Mouse (Mus musculus): ENCODE results near the gene Scn4a. TPM values are rescaled to one million over a fixed set of nuclear protein-coding genes. Genes with fewer than 3 reads are reported as not detected.

Gene Scn4a
- polyA plus RNA-seq, 1 experiment from 2014 or later = 0.03 TPM

GRCm38 (mm10) chr11:106383051-106383790, 30.1 kb upstream of the Scn4a start:
- peak overlapping the region; percentile 54; the same call in 1 of the 2 replicates for H3K27ac ChIP-seq
- no peak overlapping the region for H3K4me3 ChIP-seq (replicated peaks)
- WGBS = 84% methylated on average over 6 of the region's 6 CpGs

DNA sequence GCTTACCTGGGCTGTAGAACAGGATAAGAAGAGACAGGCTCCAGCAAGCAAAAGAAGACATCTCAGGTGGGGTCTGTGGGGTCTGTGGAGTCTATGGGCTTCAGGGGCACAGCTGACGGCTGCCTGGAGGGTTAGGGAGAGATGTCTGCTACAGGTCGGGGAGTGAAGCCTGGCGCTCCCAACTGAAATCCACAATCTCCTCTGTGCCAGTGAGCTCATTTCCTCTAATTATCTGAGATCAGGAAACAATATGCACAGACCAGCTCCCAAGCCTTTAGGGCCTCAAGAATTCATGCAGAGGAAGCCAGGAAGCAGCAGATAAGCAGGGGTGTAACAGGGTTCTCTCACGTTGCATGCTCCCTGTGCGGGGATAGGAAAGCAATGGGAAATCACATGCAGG, 29.3 kb upstream of the Scn4a start:
- WGBS = 73% methylated on average over 5 of the region's 5 CpGs
- Histone ChIP-seq H3K4me3 (replicated peaks) (peak overlapping the region; percentile 9; the same call in 1 of the 2 replicates), H3K27me3 (replicated peaks) (no peaks in the 10 kb centered on the region), H3K27ac (peak overlapping the region; percentile 58; the same call in 1 of the 2 replicates), H3K36me3 (no peaks in the 10 kb centered on the region), H3K4me2 (replicated peaks) (no peak overlapping the region), H3K4me1 (replicated peaks) (no peaks in the 10 kb centered on the region), H3K9ac (no peak overlapping the region), H3K9me3 (no peaks in the 10 kb centered on the region)
- no peak; the same call in 1 of the 2 replicates for ATAC-seq

More at GRCm38 (mm10) chr11:106383051-106383790, 30.1 kb upstream of the Scn4a start:
- H3K4me2 ChIP-seq (replicated peaks) = no peak overlapping the region
- H3K27me3 ChIP-seq (replicated peaks) = no peaks in the 10 kb centered on the region
- H3K4me1 ChIP-seq (replicated peaks) = no peaks in the 10 kb centered on the region
- H3K36me3 ChIP-seq = no peaks in the 10 kb centered on the region
- no peaks in the 10 kb centered on the region for H3K9me3 ChIP-seq
- no peak overlapping the region for H3K9ac ChIP-seq
- ATAC-seq = no peak

GRCm38 (mm10) chr11:106381883-106382282, 28.8 kb upstream of the Scn4a start:
- no peak for ATAC-seq
- Histone ChIP-seq H3K9ac (no peak overlapping the region), H3K27ac (no peak overlapping the region)

DNA sequence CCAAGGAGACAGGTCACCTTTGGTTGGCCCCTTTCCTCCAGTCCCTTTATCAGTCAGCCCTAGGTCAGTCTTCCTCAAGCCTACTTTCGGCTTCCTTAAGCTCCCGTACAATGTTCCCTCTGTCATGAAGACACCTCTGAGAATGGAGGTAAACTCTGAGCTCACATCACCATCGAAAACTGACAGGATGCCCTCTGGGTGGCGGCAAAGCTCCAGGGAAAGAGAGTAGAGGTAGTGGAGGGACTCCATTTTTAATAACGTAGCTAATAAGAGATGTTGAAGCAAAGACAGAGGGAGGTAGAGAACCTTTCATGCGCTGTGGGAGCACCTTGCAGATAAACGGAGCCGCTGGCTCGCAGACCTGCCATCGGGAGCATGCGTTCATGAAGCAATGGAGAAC, 27.9 kb upstream of the Scn4a start:
- Histone ChIP-seq H3K4me3 (replicated peaks) (peak overlapping the region; percentile 3; the same call in 1 of the 2 replicates), H3K27ac (no peak overlapping the region), H3K27me3 (replicated peaks) (no peaks in the 10 kb centered on the region), H3K4me2 (replicated peaks) (no peak overlapping the region), H3K36me3 (no peaks in the 10 kb centered on the region), H3K4me1 (replicated peaks) (no peaks in the 10 kb centered on the region), H3K9ac (no peak overlapping the region; the same call in 1 of the 2 replicates), H3K9me3 (no peaks in the 10 kb centered on the region)
- 77% methylated on average over 11 of the region's 11 CpGs for WGBS
- ATAC-seq = no peak

More at GRCm38 (mm10) chr11:106381883-106382282, 28.8 kb upstream of the Scn4a start:
- 76% methylated on average over 7 of the region's 7 CpGs for WGBS
- Histone ChIP-seq H3K36me3 (no peaks in the 10 kb centered on the region), H3K9me3 (no peaks in the 10 kb centered on the region), H3K27me3 (replicated peaks) (no peaks in the 10 kb centered on the region), H3K4me3 (replicated peaks) (peak overlapping the region; percentile 9; the same call in 1 of the 2 replicates), H3K4me2 (replicated peaks) (no peak overlapping the region), H3K4me1 (replicated peaks) (no peaks in the 10 kb centered on the region)

- 82% methylated on average over 5 of the region's 5 CpGs for whole genome bisulfite sequencing
- Histone ChIP-seq H3K27me3 (replicated peaks) (no peaks in the 10 kb centered on the region), H3K9ac (no peak overlapping the region), H3K4me1 (replicated peaks) (peaks cover 14% of the 10 kb centered on the region), H3K4me3 (replicated peaks) (no peak overlapping the region), H3K36me3 (no peaks in the 10 kb centered on the region), H3K9me3 (no peaks in the 10 kb centered on the region), H3K27ac (no peak overlapping the region), H3K4me2 (replicated peaks) (peak overlapping the region; percentile 9; the same call in 1 of the 2 replicates)
- peak; percentile 34; the same call in 1 of the 2 replicates for ATAC-seq
Measured at GRCm38 (mm10) chr11:106374979-106375378, 21.9 kb upstream of the Scn4a start.

- H3K27ac ChIP-seq = 0 out of 2 replicates have a peak overlapping the region, but pooled peaks have one; percentile 17
Measured at GRCm38 (mm10) chr11:106374559-106374958, 21.5 kb upstream of the Scn4a start.

DNA sequence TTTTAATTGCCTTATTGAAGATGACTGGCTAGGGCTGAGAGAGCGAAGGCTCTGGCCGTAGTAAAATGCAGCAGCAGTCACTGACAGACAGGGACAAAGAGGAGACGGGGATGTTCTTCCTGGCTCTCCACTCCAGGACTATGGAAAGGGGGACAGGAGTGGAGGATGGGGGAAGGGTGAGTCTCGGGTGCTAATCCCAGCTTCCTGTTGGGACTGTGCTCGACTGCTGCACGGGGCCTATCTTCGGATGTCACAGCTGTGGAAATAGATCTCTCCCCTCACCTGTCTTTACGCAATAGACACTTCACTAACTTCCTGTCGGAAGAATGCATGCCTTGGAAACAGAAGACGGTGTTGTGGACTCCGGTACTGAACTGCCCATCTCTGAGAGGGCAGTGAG, 20.9 kb upstream of the Scn4a start:
- Histone ChIP-seq H3K9me3 (no peaks in the 10 kb centered on the region), H3K27ac (0 out of 2 replicates have a peak overlapping the region, but pooled peaks have one; percentile 17), H3K4me3 (replicated peaks) (no peak overlapping the region), H3K4me1 (replicated peaks) (peaks cover 14% of the 10 kb centered on the region), H3K4me2 (replicated peaks) (peak overlapping the region; percentile 9; the same call in 1 of the 2 replicates), H3K36me3 (no peaks in the 10 kb centered on the region), H3K27me3 (replicated peaks) (no peaks in the 10 kb centered on the region), H3K9ac (no peak overlapping the region)
- WGBS = 40% methylated on average over 11 of the region's 11 CpGs
- 0 out of 2 replicates have a peak, but pooled peaks have one; percentile 36 for ATAC-seq

More at GRCm38 (mm10) chr11:106374559-106374958, 21.5 kb upstream of the Scn4a start:
- no peaks in the 10 kb centered on the region for H3K9me3 ChIP-seq
- WGBS = 32% methylated on average over 9 of the region's 9 CpGs
- H3K36me3 ChIP-seq = no peaks in the 10 kb centered on the region
- H3K4me1 ChIP-seq (replicated peaks) = peaks cover 14% of the 10 kb centered on the region
- no peaks in the 10 kb centered on the region for H3K27me3 ChIP-seq (replicated peaks)
- peak; percentile 80 for ATAC-seq
- no peak overlapping the region for H3K4me3 ChIP-seq (replicated peaks)
- peak overlapping the region; percentile 9 for H3K4me2 ChIP-seq (replicated peaks)
- no peak overlapping the region for H3K9ac ChIP-seq

DNA sequence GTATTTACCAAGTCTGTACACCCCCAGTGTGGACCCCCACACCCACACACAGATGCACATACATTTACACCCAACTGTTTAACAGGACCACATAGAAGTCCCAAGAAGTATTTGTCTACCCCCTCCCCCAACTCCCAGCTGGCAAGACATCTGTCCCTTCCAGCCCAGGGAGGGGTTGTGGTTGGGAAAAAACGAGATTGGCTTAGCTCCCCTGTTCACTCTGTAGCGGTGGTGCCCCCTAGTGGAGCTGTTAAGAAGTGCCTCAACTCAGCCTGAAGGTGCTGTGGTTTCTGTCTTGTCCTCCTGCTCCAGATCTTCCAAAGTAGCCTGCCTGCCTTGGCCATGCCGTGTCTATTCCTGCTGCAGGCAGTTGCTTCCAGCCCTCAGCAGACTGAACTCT, 13.2 kb upstream of the Scn4a start:
- Histone ChIP-seq H3K4me2 (replicated peaks) (no peak overlapping the region), H3K27ac (no peak overlapping the region), H3K27me3 (replicated peaks) (no peaks in the 10 kb centered on the region), H3K9me3 (no peaks in the 10 kb centered on the region), H3K4me1 (replicated peaks) (peaks cover 13% of the 10 kb centered on the region), H3K36me3 (no peaks in the 10 kb centered on the region), H3K4me3 (replicated peaks) (no peak overlapping the region), H3K9ac (no peak overlapping the region)
- WGBS = 4% methylated on average over 3 of the region's 3 CpGs
- 0 out of 2 replicates have a peak, but pooled peaks have one; percentile 43 for ATAC-seq

DNA sequence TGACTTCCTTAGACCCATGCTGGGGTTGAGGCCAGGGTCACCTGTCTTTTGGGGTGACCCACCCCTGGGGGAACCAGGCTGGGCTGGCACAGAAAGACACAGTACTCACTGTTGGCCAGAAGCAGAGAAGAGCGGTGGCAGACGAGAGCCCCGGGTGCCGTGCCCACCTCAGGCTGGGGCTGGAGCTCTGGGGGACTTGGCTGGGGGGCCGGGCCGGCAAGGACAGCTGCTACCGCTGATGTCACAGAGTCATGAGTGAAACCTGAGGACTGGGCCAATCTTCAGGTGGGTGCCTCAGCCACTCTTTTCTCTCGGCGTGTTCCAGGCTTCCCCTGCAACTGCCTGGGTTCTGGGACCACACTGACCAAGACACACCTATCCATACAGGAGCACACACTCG, 12.3 kb upstream of the Scn4a start, which contains the start of gene Prr29:
Prr29 (plus strand) TSS at position 107 of the 400 bp plus-strand sequence.
- Histone ChIP-seq H3K27me3 (replicated peaks) (no peaks in the 10 kb centered on the region), H3K4me1 (replicated peaks) (peaks cover 13% of the 10 kb centered on the region), H3K4me3 (replicated peaks) (no peak within 1 kb of the TSS), H3K4me2 (replicated peaks) (peak within 1 kb of the TSS; percentile 24; the same call in 1 of the 2 replicates), H3K9ac (no peak within 1 kb of the TSS), H3K36me3 (no peaks in the 10 kb centered on the region), H3K27ac (no peak within 1 kb of the TSS), H3K9me3 (no peaks in the 10 kb centered on the region)
- WGBS = 49% methylated on average over 10 of the region's 10 CpGs
- no peak for ATAC-seq

DNA sequence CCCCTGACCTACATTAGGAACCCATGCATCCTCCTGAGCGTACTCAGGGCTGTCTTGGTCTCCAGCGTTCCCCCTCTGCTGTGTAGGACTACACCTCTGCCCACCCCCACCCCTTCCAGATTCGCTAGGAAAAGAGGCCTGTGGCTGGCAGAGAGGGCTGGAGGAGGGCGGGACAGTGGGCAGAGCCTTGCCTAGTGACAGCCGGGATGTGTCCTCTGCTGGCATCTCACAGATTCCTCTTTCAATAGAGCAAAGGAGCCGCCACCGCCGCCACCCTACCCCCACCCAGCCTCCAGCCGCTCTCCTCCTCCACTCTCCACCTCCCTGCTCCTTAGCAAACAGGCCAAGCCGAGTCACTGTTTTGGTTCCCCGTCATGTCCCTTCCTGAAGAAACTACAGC, 11.6 kb upstream of the Scn4a start:
- Histone ChIP-seq H3K9ac (no peak overlapping the region), H3K27me3 (replicated peaks) (no peaks in the 10 kb centered on the region), H3K27ac (no peak overlapping the region), H3K36me3 (no peaks in the 10 kb centered on the region), H3K9me3 (no peaks in the 10 kb centered on the region), H3K4me1 (replicated peaks) (peaks cover 13% of the 10 kb centered on the region), H3K4me3 (replicated peaks) (no peak overlapping the region), H3K4me2 (replicated peaks) (peak overlapping the region; percentile 24; the same call in 1 of the 2 replicates)
- ATAC-seq = no peak
- WGBS = 10% methylated on average over 11 of the region's 11 CpGs

- Histone ChIP-seq H3K4me3 (replicated peaks) (no peak overlapping the region), H3K9me3 (no peaks in the 10 kb centered on the region), H3K4me1 (replicated peaks) (peaks cover 6% of the 10 kb centered on the region; the same call in 1 of the 2 replicates), H3K36me3 (no peaks in the 10 kb centered on the region), H3K4me2 (replicated peaks) (no peak overlapping the region), H3K27ac (no peak overlapping the region), H3K27me3 (replicated peaks) (no peaks in the 10 kb centered on the region), H3K9ac (no peak overlapping the region)
- 28% methylated on average over 5 of the region's 5 CpGs for WGBS
- no peak for ATAC-seq
Measured at GRCm38 (mm10) chr11:106359350-106359749, 6.3 kb upstream of the Scn4a start.

DNA sequence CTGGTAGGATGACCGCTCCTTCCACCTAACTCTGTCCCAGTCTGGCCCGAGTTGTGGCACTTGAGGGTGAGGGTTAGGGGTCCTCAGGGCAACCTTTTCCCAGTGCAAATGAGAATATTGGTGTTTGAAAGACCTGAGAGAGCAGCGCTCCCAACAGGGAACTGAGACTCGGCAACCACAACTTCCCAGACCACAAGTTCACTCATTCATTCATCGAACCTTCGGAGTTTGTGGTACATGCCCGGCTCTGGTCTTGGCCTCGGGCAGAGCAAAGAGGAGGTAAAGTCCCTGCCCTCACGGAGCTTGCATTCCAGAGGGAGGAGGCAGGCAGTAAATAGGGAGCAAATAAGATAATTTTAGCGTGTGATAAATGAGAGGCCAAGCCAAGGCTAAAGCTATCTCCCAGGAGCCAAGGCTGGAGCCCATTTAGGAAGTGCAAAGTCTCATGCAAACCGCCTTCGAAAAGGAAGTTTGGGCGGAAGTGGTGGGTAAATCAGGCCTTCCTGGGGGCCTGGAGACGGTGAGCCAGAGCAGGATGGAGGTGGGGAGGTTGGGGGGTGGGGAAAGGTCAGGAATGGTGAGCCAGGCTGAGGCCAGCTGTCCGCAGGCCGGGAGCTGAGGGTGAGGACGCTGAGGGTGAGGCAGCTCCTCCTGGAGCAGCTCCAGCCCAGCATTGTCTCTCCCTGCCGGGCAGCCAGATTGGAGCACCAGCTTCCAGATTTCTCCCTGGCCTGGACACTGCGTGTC, 2.5 kb upstream of the Scn4a start:
- H3K36me3 ChIP-seq = no peaks in the 10 kb centered on the region
- H3K27me3 ChIP-seq (replicated peaks) = no peaks in the 10 kb centered on the region
- H3K9ac ChIP-seq = no peak overlapping the region
- H3K4me2 ChIP-seq (replicated peaks) = no peak overlapping the region
- 46% methylated on average over 19 of the region's 19 CpGs for WGBS
- no peak for ATAC-seq
- no peaks in the 10 kb centered on the region for H3K9me3 ChIP-seq
- H3K4me1 ChIP-seq (replicated peaks) = peaks cover 6% of the 10 kb centered on the region; the same call in 1 of the 2 replicates
- H3K4me3 ChIP-seq (replicated peaks) = no peak overlapping the region
- H3K27ac ChIP-seq = no peak overlapping the region

Data from intestine, embryonic 15.5 days (tissue).